Mouse (Mus musculus): ENCODE results near the gene Krt87. TPM values are rescaled to one million over a fixed set of nuclear protein-coding genes. Genes with fewer than 3 reads are reported as not detected.

The Krt87 gene
- total and polyA plus RNA-seq, 3 experiments = not detected

GRCm38 (mm10) chr15:101446572-101446971 lies 8.0 kb upstream of the Krt87 start:
- Histone ChIP-seq H3K4me1 (ENCODE audit: control insufficient read depth in 1 of 2, insufficient read depth in 2 of 2, low read length in 2 of 2) (peaks cover 0 to 10% of the 10 kb centered on the region in 2 experiments; a peak in 3 of 4 replicates), H3K36me3 (ENCODE audit: control insufficient read depth in 1 of 2, insufficient read depth in 2 of 2, low read length in 2 of 2) (peaks cover 0 to 10% of the 10 kb centered on the region in 2 experiments; a peak in 2 of 4 replicates), H3K27ac (ENCODE audit: control insufficient read depth, low read depth, low read length) (peak overlapping the region; percentile 30), H3K27me3 (ENCODE audit: control insufficient read depth in 1 of 2, insufficient read depth in 2 of 2, low read length in 2 of 2) (no peaks in the 10 kb centered on the region), H3K9ac (ENCODE audit: control insufficient read depth, low read depth, low read length, poor library complexity, severe bottlenecking) (peak overlapping the region; percentile 15; the same call in 1 of the 2 replicates), H3K9me3 (replicated peaks; ENCODE audit: insufficient read depth, low read length) (no peaks in the 10 kb centered on the region), H3K4me3 (ENCODE audit: control insufficient read depth in 1 of 2, insufficient read depth in 1 of 2, low read depth in 2 of 2, low read length in 2 of 2) (peak overlapping the region in 1 of 2 experiments; percentile 15; a peak in 1 of 4 replicates), H3K79me2 (ENCODE audit: control insufficient read depth, insufficient read depth, low read length, poor library complexity) (no peaks in the 10 kb centered on the region)
- peak; percentile 88 for DNase-seq (ENCODE audit: low read depth, low spot score)
- TF ChIP-seq TAL1 (IDR thresholded peaks at IDR 0.05; ENCODE audit: low read length) (peak; percentile 19; the same call in 1 of the 2 replicates), E2F4 (IDR thresholded peaks at IDR 0.05; ENCODE audit: borderline replicate concordance, low read depth, low read length) (no peak), SMC3 (IDR thresholded peaks at IDR 0.05; ENCODE audit: low read depth, low read length) (no peak), USF2 (IDR thresholded peaks at IDR 0.05; ENCODE audit: borderline replicate concordance in 1 of 2, insufficient read depth in 1 of 2, low read depth in 1 of 2, low read length in 2 of 2) (no peak), EP300 (IDR thresholded peaks at IDR 0.05; ENCODE audit: low read depth in 1 of 2, low read length in 2 of 2) (peak; percentile 45 to 60), TCF12 (IDR thresholded peaks at IDR 0.05; ENCODE audit: low read depth, low read length) (peak; percentile 64), CHD2 (IDR thresholded peaks at IDR 0.05; ENCODE audit: low read length) (no peak), RCOR1 (IDR thresholded peaks at IDR 0.05; ENCODE audit: low read depth, low read length) (peak; percentile 45; the same call in 1 of the 2 replicates), MXI1 (IDR thresholded peaks at IDR 0.05; ENCODE audit: low read depth, low read length) (peak; percentile 26; the same call in 1 of the 2 replicates), MYB (IDR thresholded peaks at IDR 0.05; ENCODE audit: low read depth, low read length) (no peak), GATA1 (IDR thresholded peaks at IDR 0.05; ENCODE audit: low read depth, low read length) (peak; percentile 66), USF1 (IDR thresholded peaks at IDR 0.05; ENCODE audit: low read depth, low read length) (no peak), JUND (IDR thresholded peaks at IDR 0.05; ENCODE audit: low read depth, low read length) (no peak), NELFE (IDR thresholded peaks at IDR 0.05; ENCODE audit: low read depth, low read length) (no peak), MAX (IDR thresholded peaks at IDR 0.05; ENCODE audit: low read length) (no peak), SIN3A (IDR thresholded peaks at IDR 0.05; ENCODE audit: low read length) (peak; percentile 23; the same call in 1 of the 2 replicates), ZKSCAN1 (IDR thresholded peaks at IDR 0.05; ENCODE audit: low read depth, low read length) (no peak), ZNF384 (IDR thresholded peaks at IDR 0.05; ENCODE audit: low read depth, low read length) (no peak), MAFK (IDR thresholded peaks at IDR 0.05; ENCODE audit: borderline replicate concordance, low read depth, low read length) (no peak), POLR2A (IDR thresholded peaks at IDR 0.05; ENCODE audit: control insufficient read depth in 1 of 2, insufficient read depth in 1 of 2, low read depth in 1 of 2, low read length in 2 of 2, poor library complexity in 1 of 2) (no peak), NRF1 (IDR thresholded peaks at IDR 0.05; ENCODE audit: insufficient read depth, low read depth, low read length, poor library complexity, severe bottlenecking) (no peak), ZMIZ1 (IDR thresholded peaks at IDR 0.05; ENCODE audit: low read depth, low read length) (no peak), CHD1 (IDR thresholded peaks at IDR 0.05; ENCODE audit: low read depth, low read length) (no peak), CTCF (IDR thresholded peaks at IDR 0.05 in 2 of 3, conservative IDR thresholded peaks at IDR 0.05 in 1 of 3; ENCODE audit: control insufficient read depth in 1 of 3, insufficient read depth in 1 of 3, low read depth in 2 of 3, low read length in 3 of 3, poor library complexity in 1 of 3, severe bottlenecking in 1 of 3) (no peak), ELF1 (IDR thresholded peaks at IDR 0.05; ENCODE audit: low read depth, low read length) (peak; percentile 86), RAD21 (IDR thresholded peaks at IDR 0.05; ENCODE audit: low read depth, low read length) (no peak), MYC (IDR thresholded peaks at IDR 0.05; ENCODE audit: low read depth, low read length) (0 out of 2 replicates have a peak, but pooled peaks have one; percentile 55), MAZ (IDR thresholded peaks at IDR 0.05; ENCODE audit: low read depth, low read length) (no peak), UBTF (IDR thresholded peaks at IDR 0.05; ENCODE audit: borderline replicate concordance, insufficient read depth, low read depth, low read length) (no peak), POLR2AphosphoS2 (IDR thresholded peaks at IDR 0.05; ENCODE audit: low read length) (no peak), ZC3H11A (IDR thresholded peaks at IDR 0.05; ENCODE audit: low read depth, low read length) (no peak), POLR2AphosphoS5 (IDR thresholded peaks at IDR 0.05; ENCODE audit: borderline replicate concordance, low read depth, low read length) (no peak), HCFC1 (IDR thresholded peaks at IDR 0.05; ENCODE audit: low read depth, low read length) (no peak), ETS1 (IDR thresholded peaks at IDR 0.05; ENCODE audit: low read depth, low read length) (no peak; the same call in 1 of the 2 replicates), KAT2A (conservative IDR thresholded peaks at IDR 0.05; ENCODE audit: low read depth, low read length) (no peak), BHLHE40 (IDR thresholded peaks at IDR 0.05; ENCODE audit: borderline replicate concordance, low read depth, low read length) (no peak), TBP (IDR thresholded peaks at IDR 0.05; ENCODE audit: low read depth, low read length) (peak; percentile 25; the same call in 1 of the 2 replicates), GABPA (IDR thresholded peaks at IDR 0.05; ENCODE audit: low read depth, low read length) (no peak)

Data from MEL (cell line).